Mouse (Mus musculus): ENCODE data around the gene Mcm9. TPM values are rescaled to one million over a fixed set of nuclear protein-coding genes. Genes with fewer than 3 reads are reported as not detected.
A peak's percentile ranks its signal among the peaks of the same experiment; 100 is the strongest.
"Not testable (repeated sequence)": the region's sequence is repeated elsewhere in the genome, so short reads cannot be mapped to it uniquely, and the experiment has no call there.

The Mcm9 gene
- polyA plus RNA-seq (2014; fragmentation: Nextera tagmentation; extraction: Ambion mirVana) = 16.1 and 16.7 TPM in 2 replicates

- Histone ChIP-seq H3K27ac (ENCODE audit: low read length) (peak within 1 kb of the TSS; percentile 94), H3K9ac (replicated peaks; ENCODE audit: low read depth, low read length) (peak within 1 kb of the TSS; percentile 81), H3K4me2 (replicated peaks; ENCODE audit: low read depth, low read length) (peak within 1 kb of the TSS; percentile 45), H3K4me3 (ENCODE audit: low read depth, low read length) (peak within 1 kb of the TSS; percentile 83)
- not testable (repeated sequence) for ATAC-seq (ENCODE audit: insufficient number of reproducible peaks, insufficient read depth, low FRiP score, low read depth); H3K36me3 ChIP-seq (ENCODE audit: control insufficient read depth, insufficient read depth, low read length); H3K4me1 ChIP-seq (ENCODE audit: control insufficient read depth, insufficient read depth, low read length); H3K9me3 ChIP-seq (ENCODE audit: control insufficient read depth, low read depth, low read length); H3K27me3 ChIP-seq (ENCODE audit: control insufficient read depth, insufficient read depth, low read length)
- WGBS = 60% methylated on average over 10 of the region's 10 CpGs
Observed at GRCm38 (mm10) chr10:53630339-53630738, at the start of gene Mcm9. Gene Mcm9, minus strand, starts transcription at chr10:53630439.

DNA sequence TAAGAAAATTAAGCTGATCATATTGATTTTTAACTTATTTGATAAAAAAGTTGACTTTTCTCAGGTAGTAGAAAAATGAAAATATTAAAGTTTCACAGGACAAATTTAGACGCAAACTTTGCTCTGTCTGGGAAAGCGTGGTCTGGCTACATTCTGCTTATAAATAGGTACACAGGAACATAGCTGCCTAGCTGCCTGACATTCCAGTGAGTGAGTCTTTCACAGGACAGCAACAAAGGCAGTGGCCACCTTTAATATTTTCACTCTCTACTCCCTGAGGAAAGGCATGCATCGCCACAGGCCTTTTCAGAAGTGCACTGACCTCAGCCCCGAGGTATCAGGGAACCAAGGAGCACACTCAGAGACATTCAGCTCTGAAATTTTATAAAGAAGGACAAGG lies 31.5 kb upstream of the Mcm9 start:
- Histone ChIP-seq H3K4me1 (ENCODE audit: control insufficient read depth, insufficient read depth, low read length) (no peaks in the 10 kb centered on the region), H3K4me2 (replicated peaks; ENCODE audit: low read depth, low read length) (no peak overlapping the region), H3K9me3 (ENCODE audit: control insufficient read depth, low read depth, low read length) (no peaks in the 10 kb centered on the region), H3K4me3 (ENCODE audit: low read depth, low read length) (no peak overlapping the region), H3K36me3 (ENCODE audit: control insufficient read depth, insufficient read depth, low read length) (no peaks in the 10 kb centered on the region), H3K27me3 (ENCODE audit: control insufficient read depth, insufficient read depth, low read length) (no peaks in the 10 kb centered on the region), H3K27ac (ENCODE audit: low read length) (no peak overlapping the region), H3K9ac (replicated peaks; ENCODE audit: low read depth, low read length) (no peak overlapping the region)
- ATAC-seq (ENCODE audit: insufficient number of reproducible peaks, insufficient read depth, low FRiP score, low read depth) = no peak
- WGBS = 82% methylated on average over 4 of the region's 4 CpGs

DNA sequence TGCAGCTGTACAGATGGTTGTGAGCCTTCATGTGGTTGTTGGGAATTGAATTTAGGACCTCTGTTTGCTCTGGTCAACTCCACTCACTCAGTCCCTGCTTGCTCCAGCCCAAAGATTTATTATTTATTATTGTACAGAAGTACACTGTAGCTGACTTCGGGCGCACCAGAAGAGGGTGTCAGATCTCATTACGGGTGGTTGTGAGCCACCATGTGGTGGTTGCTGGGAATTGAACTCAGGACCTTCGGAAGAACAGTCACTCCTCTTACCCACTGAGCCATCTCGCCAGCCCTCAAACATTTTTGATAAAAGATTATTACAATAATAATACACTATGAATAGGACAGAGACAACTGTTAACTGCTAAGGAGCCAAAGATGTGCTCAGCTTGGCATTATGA lies 24.0 kb upstream of the Mcm9 start:
- H3K4me3 ChIP-seq (ENCODE audit: low read depth, low read length); ATAC-seq (ENCODE audit: insufficient number of reproducible peaks, insufficient read depth, low FRiP score, low read depth); H3K4me1 ChIP-seq (ENCODE audit: control insufficient read depth, insufficient read depth, low read length); H3K4me2 ChIP-seq (replicated peaks; ENCODE audit: low read depth, low read length); H3K9me3 ChIP-seq (ENCODE audit: control insufficient read depth, low read depth, low read length); H3K36me3 ChIP-seq (ENCODE audit: control insufficient read depth, insufficient read depth, low read length); H3K27ac ChIP-seq (ENCODE audit: low read length); H3K9ac ChIP-seq (replicated peaks; ENCODE audit: low read depth, low read length); H3K27me3 ChIP-seq (ENCODE audit: control insufficient read depth, insufficient read depth, low read length): not testable (repeated sequence)
- 81% methylated on average over 5 of the region's 5 CpGs for WGBS

DNA sequence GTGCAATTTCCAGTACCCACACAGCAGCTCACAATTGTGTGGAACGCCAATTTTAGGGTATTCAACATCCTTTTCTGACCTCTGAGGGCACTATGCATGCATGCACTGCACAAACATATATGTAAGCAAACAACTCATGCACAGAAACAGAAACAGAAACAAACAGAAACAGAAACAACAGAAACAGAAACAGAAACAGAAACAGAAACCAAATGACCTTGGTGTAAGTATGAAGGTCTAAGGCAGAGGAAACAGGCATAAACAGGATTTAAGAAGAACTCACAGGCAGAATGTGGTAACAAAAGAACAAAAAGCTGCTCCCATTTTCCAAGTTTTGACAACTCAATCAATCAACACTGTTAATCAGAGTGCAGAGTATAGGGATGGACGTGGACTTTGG lies 20.4 kb upstream of the Mcm9 start:
- H3K36me3 ChIP-seq (ENCODE audit: control insufficient read depth, insufficient read depth, low read length) = no peaks in the 10 kb centered on the region
- ATAC-seq (ENCODE audit: insufficient number of reproducible peaks, insufficient read depth, low FRiP score, low read depth) = no peak
- H3K4me3 ChIP-seq (ENCODE audit: low read depth, low read length) = no peak overlapping the region
- no peaks in the 10 kb centered on the region for H3K27me3 ChIP-seq (ENCODE audit: control insufficient read depth, insufficient read depth, low read length)
- WGBS = 65% methylated on average over 2 of the region's 2 CpGs
- H3K27ac ChIP-seq (ENCODE audit: low read length) = no peak overlapping the region
- no peaks in the 10 kb centered on the region for H3K9me3 ChIP-seq (ENCODE audit: control insufficient read depth, low read depth, low read length)
- no peak overlapping the region for H3K4me2 ChIP-seq (replicated peaks; ENCODE audit: low read depth, low read length)
- no peaks in the 10 kb centered on the region for H3K4me1 ChIP-seq (ENCODE audit: control insufficient read depth, insufficient read depth, low read length)
- no peak overlapping the region for H3K9ac ChIP-seq (replicated peaks; ENCODE audit: low read depth, low read length)

DNA sequence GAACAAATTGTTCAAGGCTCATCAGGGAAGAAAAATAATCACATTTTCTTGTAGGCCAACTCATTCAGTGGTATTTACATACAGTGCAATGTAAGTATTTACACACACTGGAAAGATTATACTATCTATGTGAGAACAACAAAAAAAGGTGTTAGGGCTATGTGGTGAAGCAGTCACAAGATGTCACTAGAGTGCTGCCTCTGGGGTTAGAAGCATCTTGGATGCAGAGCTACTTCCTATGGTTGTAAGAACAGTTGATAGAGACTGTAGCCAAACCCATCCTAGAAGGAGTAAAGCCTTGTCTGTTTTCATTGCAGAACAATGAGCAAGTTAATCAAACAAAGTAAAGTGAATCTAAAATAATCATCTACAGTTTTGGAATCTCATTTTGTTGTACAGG lies 11.3 kb upstream of the Mcm9 start:
- Histone ChIP-seq H3K4me1 (ENCODE audit: control insufficient read depth, insufficient read depth, low read length) (no peaks in the 10 kb centered on the region), H3K4me3 (ENCODE audit: low read depth, low read length) (no peak overlapping the region), H3K27ac (ENCODE audit: low read length) (no peak overlapping the region), H3K36me3 (ENCODE audit: control insufficient read depth, insufficient read depth, low read length) (no peaks in the 10 kb centered on the region), H3K4me2 (replicated peaks; ENCODE audit: low read depth, low read length) (no peak overlapping the region), H3K9me3 (ENCODE audit: control insufficient read depth, low read depth, low read length) (no peaks in the 10 kb centered on the region), H3K9ac (replicated peaks; ENCODE audit: low read depth, low read length) (no peak overlapping the region), H3K27me3 (ENCODE audit: control insufficient read depth, insufficient read depth, low read length) (no peaks in the 10 kb centered on the region)
- peak; percentile 58; the same call in 1 of the 2 replicates for ATAC-seq (ENCODE audit: insufficient number of reproducible peaks, insufficient read depth, low FRiP score, low read depth)

DNA sequence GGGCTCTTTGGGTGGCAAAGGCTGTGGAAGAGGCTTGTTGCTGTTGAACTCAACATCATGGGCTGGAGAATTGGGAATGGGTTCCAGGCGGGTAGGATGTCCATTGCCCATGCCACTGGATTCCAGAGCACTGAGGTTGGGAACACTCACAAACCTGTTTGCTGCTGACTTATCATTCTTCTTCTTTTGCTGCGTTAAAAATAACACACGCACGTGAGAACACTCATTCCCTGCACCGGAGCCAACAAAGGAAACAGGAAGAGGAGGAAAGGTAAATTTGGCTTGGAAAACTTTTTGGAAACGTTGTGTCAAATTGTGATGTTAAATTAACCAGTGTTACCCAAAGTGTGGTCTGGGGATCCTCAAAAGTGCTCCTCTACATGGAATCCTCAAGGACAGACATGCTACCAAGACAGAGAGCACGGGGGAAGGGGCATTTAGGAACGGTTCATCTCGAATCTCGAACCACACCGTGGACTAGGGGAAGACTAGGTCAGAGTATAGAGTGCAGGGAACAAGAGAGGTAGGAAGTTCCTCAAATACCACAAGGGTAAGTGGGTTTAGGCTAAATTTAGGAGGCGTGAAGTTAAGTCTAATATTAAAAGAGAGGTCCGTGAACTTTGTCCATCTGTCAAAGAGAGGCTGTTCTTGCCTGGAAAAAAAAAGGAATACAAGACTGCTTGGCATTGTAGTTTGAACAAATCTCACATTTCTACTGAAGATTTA lies 5.2 kb upstream of the Mcm9 start:
- no peak for ATAC-seq (ENCODE audit: insufficient number of reproducible peaks, insufficient read depth, low FRiP score, low read depth)
- H3K4me2 ChIP-seq (replicated peaks; ENCODE audit: low read depth, low read length) = no peak overlapping the region
- H3K36me3 ChIP-seq (ENCODE audit: control insufficient read depth, insufficient read depth, low read length) = no peaks in the 10 kb centered on the region
- no peak overlapping the region for H3K9ac ChIP-seq (replicated peaks; ENCODE audit: low read depth, low read length)
- 76% methylated on average over 13 of the region's 13 CpGs for WGBS
- no peak overlapping the region for H3K27ac ChIP-seq (ENCODE audit: low read length)
- H3K4me1 ChIP-seq (ENCODE audit: control insufficient read depth, insufficient read depth, low read length) = no peaks in the 10 kb centered on the region
- no peaks in the 10 kb centered on the region for H3K9me3 ChIP-seq (ENCODE audit: control insufficient read depth, low read depth, low read length)
- no peak overlapping the region for H3K4me3 ChIP-seq (ENCODE audit: low read depth, low read length)
- no peaks in the 10 kb centered on the region for H3K27me3 ChIP-seq (ENCODE audit: control insufficient read depth, insufficient read depth, low read length)

- WGBS = 78% methylated on average over 10 of the region's 10 CpGs
- Histone ChIP-seq H3K27ac (ENCODE audit: low read length) (no peak overlapping the region), H3K36me3 (ENCODE audit: control insufficient read depth, insufficient read depth, low read length) (no peaks in the 10 kb centered on the region), H3K4me3 (ENCODE audit: low read depth, low read length) (no peak overlapping the region), H3K4me2 (replicated peaks; ENCODE audit: low read depth, low read length) (no peak overlapping the region), H3K4me1 (ENCODE audit: control insufficient read depth, insufficient read depth, low read length) (no peaks in the 10 kb centered on the region), H3K27me3 (ENCODE audit: control insufficient read depth, insufficient read depth, low read length) (no peaks in the 10 kb centered on the region), H3K9ac (replicated peaks; ENCODE audit: low read depth, low read length) (no peak overlapping the region), H3K9me3 (ENCODE audit: control insufficient read depth, low read depth, low read length) (no peaks in the 10 kb centered on the region)
- no peak for ATAC-seq (ENCODE audit: insufficient number of reproducible peaks, insufficient read depth, low FRiP score, low read depth)
Observed at GRCm38 (mm10) chr10:53634160-53634559, 3.9 kb upstream of the Mcm9 start.

GRCm38 (mm10) chr10:53629918-53630250 lies 355 bp downstream of the Mcm9 start:
- Histone ChIP-seq H3K4me2 (replicated peaks; ENCODE audit: low read depth, low read length) (peak overlapping the region; percentile 10), H3K27ac (ENCODE audit: low read length) (peak overlapping the region; percentile 94), H3K4me3 (ENCODE audit: low read depth, low read length) (peak overlapping the region; percentile 83), H3K9me3 (ENCODE audit: control insufficient read depth, low read depth, low read length) (no peaks in the 10 kb centered on the region), H3K27me3 (ENCODE audit: control insufficient read depth, insufficient read depth, low read length) (no peaks in the 10 kb centered on the region), H3K4me1 (ENCODE audit: control insufficient read depth, insufficient read depth, low read length) (peaks cover 7% of the 10 kb centered on the region; the same call in 1 of the 2 replicates), H3K9ac (replicated peaks; ENCODE audit: low read depth, low read length) (peak overlapping the region; percentile 81), H3K36me3 (ENCODE audit: control insufficient read depth, insufficient read depth, low read length) (0 out of 2 replicates have a peak, but pooled peaks cover 3% of the 10 kb centered on the region)
- ATAC-seq (ENCODE audit: insufficient number of reproducible peaks, insufficient read depth, low FRiP score, low read depth) = peak; percentile 97
- WGBS = under 1% methylated on average over 35 of the region's 35 CpGs
